Mouse (Mus musculus) neutrophil, adult 65 days (primary cell): Measurements from ENCODE around the gene Gm7951. TPM values are rescaled to one million over a fixed set of nuclear protein-coding genes. Genes with fewer than 3 reads are reported as not detected.

ENCODE experiments used
- total RNA-seq: library from RNA; stranded (reverse); gene quantifications from 2 replicates; pipeline ENCODE4 v1.2.4, GENCODE M21; 2023

Gene Gm7951
- not detected in 2 replicates for total RNA-seq

DNA sequence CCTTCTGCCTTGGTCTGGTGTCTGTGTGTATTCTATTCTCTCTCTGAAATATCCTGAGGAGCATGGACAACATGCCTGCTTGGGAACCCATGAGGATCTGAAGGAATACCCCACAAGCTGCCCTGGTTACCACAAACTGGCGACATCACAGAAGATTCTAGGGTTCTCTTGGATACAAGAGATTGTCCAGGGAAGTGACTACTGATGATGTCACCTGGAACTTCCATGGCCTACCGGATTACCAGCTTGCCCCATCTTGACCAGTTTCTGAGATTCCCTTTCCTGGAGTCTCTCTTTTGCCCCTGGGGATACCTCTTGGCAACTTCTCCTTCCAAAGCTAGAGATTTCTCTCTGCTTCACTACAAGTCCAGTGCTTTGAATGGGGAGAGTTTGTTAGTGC lies at the start of gene Gm7951:
Gm7951 (minus strand) TSS at position 101 of the 400 bp plus-strand sequence.

GRCm38 (mm10) chr14:42162522-42162921 lies 45.4 kb upstream of the Gm7951 start, which contains the start of gene Gm17027:
Gene Gm17027 (minus strand): TSS chr14:42162622.

Other genes with a start within 250 kb of the Gm7951 start
- not detected in 2 replicates for gene Gm7980, start 210.1 kb downstream of the Gm7951 start, total RNA-seq
- not detected in 2 replicates for gene 1700049E17Rik1, start 192.4 kb downstream of the Gm7951 start, total RNA-seq
- gene 1700024B05Rik, start 173.4 kb downstream of the Gm7951 start, total RNA-seq, result not detected in 2 replicates
- not detected in 2 replicates for gene Gm6401, start 149.4 kb downstream of the Gm7951 start, total RNA-seq
- gene Gm3543, start 134.0 kb downstream of the Gm7951 start, total RNA-seq, result not detected in 2 replicates
- gene Gm17027, start 45.3 kb upstream of the Gm7951 start, total RNA-seq, result not detected in 2 replicates
- not detected in 2 replicates for gene Gm3573, start 73.4 kb upstream of the Gm7951 start, total RNA-seq
- not detected in 2 replicates for gene Gm17026, start 142.7 kb upstream of the Gm7951 start, total RNA-seq
- not detected in 2 replicates for gene Gm9611, start 180.0 kb upstream of the Gm7951 start, total RNA-seq
- gene Gm7995, start 192.8 kb upstream of the Gm7951 start, total RNA-seq, result not detected in 2 replicates